Mouse (Mus musculus) Patski (cell line): Measurements from ENCODE around the gene Opa1. TPM values are rescaled to one million over a fixed set of nuclear protein-coding genes. Genes with fewer than 3 reads are reported as not detected.

Source experiments
- ATAC-seq: fragments of 100-300 bp; one replicate; pipeline ENCODE4 v1.8.0; 2021
- CTCF ChIA-PET: fragments of 350-600 bp; sonication (Branson Sonifier 250); formaldehyde crosslinking; loops from one replicate; lab custom pipeline; 2022; ENCODE audit warnings: inconsistent platforms; lab: Charles Lee
- POLR2A ChIA-PET: fragments of 350-600 bp; sonication (Branson Sonifier 250); formaldehyde crosslinking; loops from one replicate; lab custom pipeline; 2022; ENCODE audit warnings: antibody characterized with exemption, inconsistent platforms; lab: Charles Lee
- DNase-seq: peaks from one replicate; pipeline ENCODE4 v3.0.0-alpha.2; 2011; ENCODE audit warnings: low read depth, low spot score
- H3K27me3 ChIP-seq: fragments of 371-371 bp; one replicate; pipeline ENCODE4 v1.5.1; 2021
- CTCF ChIP-seq: fragments of 100-300 bp; IDR thresholded peaks from one replicate; pipeline ENCODE4 v1.5.1; 2021
- in situ Hi-C: fragments of 300-500 bp; cut with MboI; formaldehyde crosslinking; loops from 3 replicates; pipeline ENCODE4 v1.11.1; 2018; ENCODE audit warnings: low pct_unique_long_range_greater_than_20kb, mixed read lengths
- polyA plus RNA-seq: library from polyadenylated mRNA; unstranded; gene quantifications from one replicate; pipeline ENCODE4 v1.2.3, GENCODE M21; 2021

The Opa1 gene
- polyA plus RNA-seq, 1 experiment from 2014 or later: 56.8 TPM

DNA sequence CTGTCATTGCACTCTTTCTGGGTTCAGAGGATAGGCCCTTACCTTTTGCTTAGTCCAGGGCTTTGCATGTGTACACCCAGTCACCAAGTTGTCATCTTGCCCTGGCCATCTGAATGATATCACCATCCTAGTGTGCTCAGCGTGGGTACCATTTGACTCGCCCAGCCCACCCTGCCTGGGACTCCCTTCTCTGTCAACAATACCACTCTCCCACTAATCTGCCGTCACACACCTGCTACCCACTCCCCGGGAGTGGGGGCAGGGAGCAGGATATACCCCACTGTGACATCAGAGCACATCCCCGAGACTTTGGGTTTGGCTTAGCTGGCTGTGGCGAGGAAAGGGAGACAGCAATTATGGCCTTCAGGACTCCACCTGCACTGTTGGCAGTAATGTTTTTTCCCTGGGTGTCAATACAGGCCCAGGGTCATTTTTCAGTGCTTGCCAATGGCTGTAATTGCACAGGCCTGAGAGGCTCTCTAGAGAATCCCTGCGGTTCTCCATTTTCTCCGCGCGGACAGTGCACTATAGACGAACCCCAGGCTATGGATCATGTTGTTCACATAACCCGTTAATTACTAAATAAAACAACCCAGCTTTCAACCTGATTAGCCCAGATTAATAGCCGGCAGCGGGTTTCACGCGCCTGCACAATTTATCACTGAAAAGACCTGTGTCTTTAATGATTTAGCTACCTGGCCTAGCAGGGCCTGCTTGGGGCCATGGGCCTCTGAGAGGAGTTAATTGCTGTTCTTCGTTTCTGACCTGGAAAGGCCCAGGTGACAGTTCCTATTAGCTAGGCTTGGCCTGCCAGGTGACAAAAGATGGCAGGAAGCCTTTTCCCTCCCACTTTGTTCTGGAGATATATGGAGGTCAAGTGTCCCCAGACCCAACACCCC is 109.1 kb downstream of the Opa1 start:
- ChIA-PET POLR2A (no interaction called here), CTCF (no interaction called here)
- no peaks in the 10 kb centered on the region for H3K27me3 ChIP-seq
- DNase-seq (no peak), ATAC-seq (no peak)
- in situ Hi-C loops: no loop called here
- no peak for TF ChIP-seq CTCF

DNA sequence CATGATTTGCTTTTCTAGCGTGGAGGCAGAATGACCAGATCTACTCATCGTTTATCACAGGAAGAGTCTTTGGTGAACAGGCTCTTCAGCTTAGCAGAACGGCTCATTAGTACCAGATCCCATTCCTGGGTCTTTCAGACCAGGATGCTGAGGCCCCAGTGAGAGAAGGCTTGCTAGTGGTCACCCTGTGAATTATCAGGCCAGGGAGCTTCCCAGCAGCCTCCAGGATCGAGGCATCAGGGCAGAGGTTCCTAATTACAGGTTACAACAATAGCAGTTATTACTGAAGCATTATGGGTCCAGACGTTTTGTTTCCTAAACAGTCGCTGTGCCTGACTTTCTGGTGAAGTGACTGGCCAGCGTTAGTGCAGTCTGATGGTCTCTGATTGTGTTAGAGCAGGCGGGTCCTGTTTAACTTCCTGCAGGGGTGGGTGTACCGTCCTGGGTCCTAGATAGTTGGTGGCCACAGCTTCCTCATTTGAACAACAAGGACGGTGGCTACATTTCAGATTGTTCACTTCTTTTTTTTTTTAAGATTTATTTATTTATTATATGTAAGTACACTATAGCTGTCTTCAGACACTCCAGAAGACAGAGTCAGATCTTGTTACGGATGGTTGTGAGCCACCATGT is 110.2 kb downstream of the Opa1 start:
- no peak for TF ChIP-seq CTCF
- no peaks in the 10 kb centered on the region for H3K27me3 ChIP-seq
- no peak for ATAC-seq
- CTCF ChIA-PET: no interaction called here
- no peak for DNase-seq
- in situ Hi-C loops: no loop called here
- POLR2A ChIA-PET: interaction anchor here (0.5 to 1.1 kb wide), 2 partner anchors 8 to 670 kb away, joined by 3 to 4 read pairs; no protein-coding TSS in a partner anchor

DNA sequence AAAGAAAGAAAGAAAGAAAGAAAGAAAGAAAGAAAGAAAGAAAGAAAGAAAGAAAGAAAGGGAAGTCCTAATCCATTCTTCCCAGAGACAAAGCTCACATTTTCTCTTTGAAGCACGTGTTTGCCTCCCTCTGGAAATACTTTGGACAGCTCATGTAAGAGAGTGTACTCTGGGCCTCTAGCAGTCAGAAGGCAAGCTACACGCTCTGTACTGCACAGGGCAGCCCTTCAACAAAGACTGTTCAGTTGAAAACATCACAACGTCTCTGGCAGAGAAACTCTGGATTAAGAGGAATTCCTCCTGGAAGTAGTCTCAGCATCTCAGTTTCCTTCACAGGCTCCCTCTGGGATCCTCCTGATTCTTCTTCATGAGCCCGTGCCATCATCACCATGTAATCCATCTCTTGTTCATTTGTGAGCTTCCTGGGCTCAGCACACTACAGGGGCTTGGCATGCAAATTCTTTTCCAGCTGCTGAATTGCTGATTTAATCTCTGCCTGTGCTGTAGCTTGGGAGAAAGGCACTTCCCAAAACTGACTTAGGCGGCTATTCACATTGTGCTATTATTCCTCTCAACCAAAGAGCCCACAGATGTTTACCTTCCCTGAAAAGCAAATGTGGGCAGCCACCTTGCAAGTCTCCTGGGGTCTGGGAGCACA is 114.0 kb downstream of the Opa1 start:
- TF ChIP-seq CTCF: no peak
- no peak for DNase-seq
- ChIA-PET POLR2A (no interaction called here), CTCF (no interaction called here)
- in situ Hi-C loops: no loop called here
- no peak for ATAC-seq
- no peaks in the 10 kb centered on the region for H3K27me3 ChIP-seq

DNA sequence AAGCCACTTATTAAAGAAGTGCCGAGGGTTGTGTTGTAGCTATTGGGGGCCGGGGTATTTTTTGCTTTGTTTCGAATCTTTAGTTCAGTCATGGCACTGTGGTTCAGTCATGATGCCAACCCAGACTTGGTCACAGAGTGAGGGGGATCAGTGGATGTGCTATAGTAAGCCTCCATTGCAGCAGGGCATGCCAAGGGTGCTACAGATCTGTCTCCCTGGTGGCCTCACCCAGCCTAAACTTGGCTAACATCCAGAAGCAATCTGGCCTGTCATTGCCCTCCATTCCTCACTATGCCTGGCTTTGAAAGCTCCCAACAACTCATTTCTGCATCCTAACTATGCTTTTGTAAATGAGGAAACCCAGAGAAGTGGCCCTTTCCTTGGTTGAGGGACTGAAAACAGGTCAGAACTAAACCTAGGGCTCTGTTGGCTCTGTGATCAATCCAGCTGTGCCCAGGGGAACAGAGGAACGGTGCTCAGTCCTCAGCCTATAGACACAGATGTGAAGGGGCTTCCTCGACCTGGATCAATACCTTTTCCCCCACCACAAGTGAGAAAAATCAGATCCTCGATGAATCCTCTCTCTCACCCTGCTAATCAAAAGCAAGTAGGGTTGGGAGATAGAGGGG is 114.8 kb downstream of the Opa1 start:
- no peak for DNase-seq
- in situ Hi-C loops: no loop called here
- POLR2A ChIA-PET: no interaction called here

DNA sequence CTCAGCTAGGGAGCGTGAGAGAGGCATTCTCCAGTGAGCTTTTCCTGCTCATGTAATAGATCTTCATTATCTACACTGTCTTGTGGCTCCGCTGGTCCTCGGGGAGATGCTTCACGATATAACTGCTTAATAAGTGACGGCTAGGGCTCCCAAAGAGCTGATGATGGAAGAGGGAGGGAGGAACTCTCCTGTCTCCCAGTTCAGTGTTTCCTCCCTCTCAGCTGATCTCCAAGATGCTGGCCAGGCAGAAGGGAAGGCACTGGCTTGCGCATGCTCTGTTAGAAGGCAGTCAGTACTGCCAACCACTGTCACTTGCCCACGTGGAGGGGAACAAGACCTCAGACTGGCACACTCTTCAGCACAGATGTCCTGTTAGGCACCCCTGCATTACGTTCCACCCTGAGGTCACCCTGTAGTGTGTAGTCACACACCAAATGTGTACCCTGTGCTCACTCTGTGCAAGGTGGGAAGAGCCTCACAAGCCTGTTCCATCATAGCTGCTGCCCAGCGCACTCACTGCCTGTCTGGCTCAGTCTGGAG is 115.4 kb downstream of the Opa1 start:
- no peak for TF ChIP-seq CTCF
- DNase-seq (no peak), ATAC-seq (no peak)
- ChIA-PET POLR2A (no interaction called here), CTCF (no interaction called here)
- H3K27me3 ChIP-seq: no peaks in the 10 kb centered on the region
- in situ Hi-C loops: no loop called here

More for the DNA sequence above, 114.8 kb downstream of the Opa1 start:
- CTCF ChIA-PET: no interaction called here
- ATAC-seq: no peak
- H3K27me3 ChIP-seq: no peaks in the 10 kb centered on the region
- no peak for TF ChIP-seq CTCF

Other genes starting within 250 kb of the Opa1 start
- not detected for gene Atp13a5, start 200.6 kb upstream of the Opa1 start, polyA plus RNA-seq
- gene Atp13a4, start 34.5 kb upstream of the Opa1 start, polyA plus RNA-seq: not detected